Mouse (Mus musculus): ENCODE measurements at regions not wholly inside any gene's neighbourhood (a gene's known extent, or its start where the extent isn't known, plus 50 kb on each side); places are given as distances from the start of the nearest gene placed in this dataset.
"Not testable (repeated sequence)": the region's sequence is repeated elsewhere in the genome, so short reads cannot be mapped to it uniquely, and the experiment has no call there.

GRCm38 (mm10) chr10:130594046-130594734, 97.0 kb upstream of the Vmn2r87 start:
- peak in 1 of 2 experiments; percentile 6 for DNase-seq

GRCm38 (mm10) chr10:130566426-130566825, 69.2 kb upstream of the Vmn2r87 start:
- DNase-seq; intact Hi-C loops (cut with DNase I): not testable (repeated sequence)

More at GRCm38 (mm10) chr10:130594046-130594734, 97.0 kb upstream of the Vmn2r87 start:
- intact Hi-C loops (cut with DNase I), result not testable (repeated sequence)

- DNase-seq, result no peak
- intact Hi-C loops (cut with DNase I), result no loop called here
Measured at GRCm38 (mm10) chr10:130548570-130548969, 51.4 kb upstream of the Vmn2r87 start.

Small RNA genes lying in the stretch of these regions (microRNA-seq; reads per million reads assigned to microRNA genes)
- 0 reads per million in 2 experiments for gene Gm26445
